Mouse (Mus musculus) right cerebral cortex, postnatal 25 days (tissue): ENCODE measurements at regions not wholly inside any gene's neighbourhood (a gene's known extent, or its start where the extent isn't known, plus 50 kb on each side); places are given as distances from the start of the nearest gene placed in this dataset.
A peak's percentile ranks its signal among the peaks of the same experiment; 100 is the strongest.

Experiments used
- DNase-seq: peaks from one replicate; pipeline ENCODE4 v3.0.0; 2022

DNA sequence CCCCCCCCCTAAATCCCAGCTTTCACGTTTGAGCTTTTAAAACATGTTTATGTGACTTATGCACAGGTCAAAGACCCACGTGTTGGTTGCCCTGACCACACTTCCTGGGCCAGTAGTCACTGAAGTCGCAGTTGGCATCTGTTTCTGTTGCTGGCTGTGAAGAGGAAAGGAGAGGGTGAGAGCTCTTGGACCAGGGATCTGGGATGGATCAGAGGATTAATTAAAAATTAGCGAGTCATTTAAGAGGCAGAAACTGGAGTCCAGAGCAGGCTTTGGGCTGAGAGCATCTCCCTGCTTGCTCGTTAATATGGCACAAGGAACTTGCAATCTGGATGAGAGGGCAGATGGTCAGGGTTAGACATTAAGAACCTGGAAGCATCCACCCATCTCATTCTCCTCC, 59.1 kb upstream of the Syt6 start:
- no peak for DNase-seq

DNA sequence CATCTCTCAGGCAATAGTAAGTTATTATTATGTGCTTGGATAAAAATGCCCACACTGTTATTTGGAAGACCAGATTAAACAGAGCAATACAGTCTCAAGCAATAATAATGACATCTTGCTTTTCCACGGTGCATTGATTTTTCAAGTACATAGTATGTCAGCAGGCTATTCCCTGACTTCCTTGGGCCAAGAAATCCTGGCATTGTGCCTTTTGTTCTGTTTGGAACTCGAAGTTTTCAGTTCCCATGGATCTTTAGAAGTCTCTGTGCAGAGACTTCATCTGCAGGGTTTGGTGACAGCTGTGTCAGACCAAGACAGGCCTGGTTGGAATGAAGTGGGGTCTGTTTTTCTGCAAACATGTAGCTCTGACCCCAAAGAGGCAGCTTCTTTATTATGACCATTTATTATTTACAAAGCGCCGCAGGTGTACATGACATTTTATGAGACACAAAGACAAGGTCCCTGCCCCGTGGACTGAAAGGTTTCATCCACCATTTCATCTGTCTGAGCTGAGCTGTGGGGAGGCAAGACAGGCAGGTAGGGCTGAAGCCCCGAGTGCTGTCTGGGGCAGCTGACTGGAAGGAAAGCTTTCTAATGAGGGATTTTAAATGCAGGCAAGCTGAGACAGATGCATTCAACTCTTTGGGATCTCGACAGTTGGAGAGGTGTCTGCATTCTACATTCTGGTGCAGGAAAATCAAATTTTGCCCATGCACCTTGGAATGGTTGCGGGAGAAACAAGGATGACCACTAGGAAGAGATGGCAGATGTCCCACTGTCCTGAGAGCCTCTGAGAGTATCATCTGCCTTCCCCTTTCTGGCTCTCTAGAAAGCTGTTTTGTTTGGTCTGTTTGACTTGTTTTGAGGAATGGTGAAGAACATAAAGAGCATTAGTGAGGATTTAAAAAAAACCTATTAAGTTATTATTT, 57.4 kb upstream of the Syt6 start:
- DNase-seq = no peak

- DNase-seq = peak; percentile 26
These were observed 56.4 kb upstream of the Syt6 start for GRCm38 (mm10) chr3:103518624-103519023.
